Mouse (Mus musculus) embryonic facial prominence, embryonic 15.5 days (tissue): ENCODE results near the gene A730061H03Rik. TPM values are rescaled to one million over a fixed set of nuclear protein-coding genes. Genes with fewer than 3 reads are reported as not detected.

Source experiments
- ATAC-seq: fragments of 200-750 bp; cut with Nextera tagmentation; 2 replicates; pipeline ENCODE4 v1.8.0; 2017; ENCODE audit warnings: low read depth, moderate TSS enrichment; ENCODE audit not compliant: insufficient number of reproducible peaks, low FRiP score, low TSS enrichment
- H3K27ac ChIP-seq: fragments of 300-500 bp; sonication (generic); replicated peaks from 2 replicates; pipeline ENCODE4 v1.5.1; 2015; ENCODE audit warnings: mild to moderate bottlenecking, inconsistent platforms
- H3K27me3 ChIP-seq: fragments of 300-500 bp; sonication (generic); 2 replicates; pipeline ENCODE4 v1.6.1; 2015; ENCODE audit warnings: inconsistent platforms
- H3K36me3 ChIP-seq: fragments of 300-500 bp; sonication (generic); 2 replicates; pipeline ENCODE4 v1.6.1; 2015; ENCODE audit warnings: mild to moderate bottlenecking, inconsistent platforms
- H3K4me1 ChIP-seq: fragments of 300-500 bp; sonication (generic); 2 replicates; pipeline ENCODE4 v1.6.1; 2015; ENCODE audit warnings: inconsistent platforms
- H3K4me2 ChIP-seq: fragments of 300-500 bp; sonication (generic); replicated peaks from 2 replicates; pipeline ENCODE4 v1.6.1; 2015; ENCODE audit warnings: mild to moderate bottlenecking, inconsistent platforms
- H3K4me3 ChIP-seq: fragments of 300-500 bp; sonication (generic); replicated peaks from 2 replicates; pipeline ENCODE4 v1.5.1; 2015; ENCODE audit warnings: mild to moderate bottlenecking, inconsistent platforms
- H3K9ac ChIP-seq: fragments of 300-500 bp; sonication (generic); 2 replicates; pipeline ENCODE4 v1.6.1; 2015; ENCODE audit warnings: inconsistent platforms
- H3K9me3 ChIP-seq: fragments of 300-500 bp; sonication (generic); replicated peaks from 2 replicates; pipeline ENCODE4 v1.6.1; 2016; ENCODE audit warnings: inconsistent platforms
- WGBS: fragments of 180-500 bp; shearing (Covaris S2); methylation state at CpG from one replicate; pipeline ENCODE4 v1.1.7; 2015; 5-methylcytosine and 5-hydroxymethylcytosine counted together
- polyA plus RNA-seq: library from polyadenylated mRNA; unstranded; fragments of >200 nt; fragmentation: Nextera tagmentation; extraction: Ambion mirVana; gene quantifications from 2 replicates; pipeline ENCODE4 v1.2.1, GENCODE M21; 2015

Gene A730061H03Rik
- polyA plus RNA-seq, 1 experiment from 2014 or later, result 3.0 TPM

GRCm38 (mm10) chr14:55563249-55563648, 3.0 kb upstream of the A730061H03Rik start:
- no peak overlapping the region for H3K27ac ChIP-seq
- no peaks in the 10 kb centered on the region for H3K9me3 ChIP-seq
- H3K4me1 ChIP-seq, result peaks cover 14% of the 10 kb centered on the region
- no peak overlapping the region for H3K9ac ChIP-seq
- H3K36me3 ChIP-seq, result peaks cover 55% of the 10 kb centered on the region
- no peaks in the 10 kb centered on the region for H3K27me3 ChIP-seq
- no peak overlapping the region for H3K4me2 ChIP-seq
- no peak for ATAC-seq
- 82% methylated on average over 11 of the region's 11 CpGs for WGBS
- no peak overlapping the region for H3K4me3 ChIP-seq

GRCm38 (mm10) chr14:55561860-55562259, 1.7 kb upstream of the A730061H03Rik start:
- Histone ChIP-seq H3K27ac (no peak overlapping the region), H3K4me2 (peak overlapping the region; percentile 83; the same call in 1 of the 2 replicates), H3K36me3 (peaks cover 41% of the 10 kb centered on the region), H3K9ac (no peak overlapping the region), H3K9me3 (no peaks in the 10 kb centered on the region), H3K4me1 (peaks cover 14% of the 10 kb centered on the region), H3K4me3 (no peak overlapping the region), H3K27me3 (no peaks in the 10 kb centered on the region)
- ATAC-seq, result no peak
- WGBS, result 68% methylated on average over 10 of the region's 10 CpGs

- no peaks in the 10 kb centered on the region for H3K9me3 ChIP-seq
- H3K27me3 ChIP-seq, result no peaks in the 10 kb centered on the region
- peak within 1 kb of the TSS; percentile 71 for H3K4me3 ChIP-seq
- H3K4me1 ChIP-seq, result peaks cover 14% of the 10 kb centered on the region
- peak; percentile 79 for ATAC-seq
- H3K9ac ChIP-seq, result peak within 1 kb of the TSS; percentile 86
- peak within 1 kb of the TSS; percentile 98 for H3K27ac ChIP-seq
- under 1% methylated on average over 27 of the region's 27 CpGs for WGBS
- H3K36me3 ChIP-seq, result peaks cover 21% of the 10 kb centered on the region
- peak within 1 kb of the TSS; percentile 83 for H3K4me2 ChIP-seq
Measured at GRCm38 (mm10) chr14:55559799-55560201, 406 bp downstream of the A730061H03Rik start, which contains the start of gene Dcaf11. Dcaf11 (plus strand) TSS chr14:55560006.

- H3K27ac ChIP-seq, result no peak overlapping the region
- no peaks in the 10 kb centered on the region for H3K9me3 ChIP-seq
- 52% methylated on average over 6 of the region's 6 CpGs for WGBS
- peak overlapping the region; percentile 83 for H3K4me2 ChIP-seq
- H3K4me1 ChIP-seq, result peaks cover 14% of the 10 kb centered on the region
- H3K36me3 ChIP-seq, result peaks cover 11% of the 10 kb centered on the region
- peak overlapping the region; percentile 71 for H3K4me3 ChIP-seq
- H3K27me3 ChIP-seq, result no peaks in the 10 kb centered on the region
- ATAC-seq, result no peak
- H3K9ac ChIP-seq, result no peak overlapping the region
Measured at GRCm38 (mm10) chr14:55558740-55559448, 1.3 kb downstream of the A730061H03Rik start.

- no peak overlapping the region for H3K27ac ChIP-seq
- H3K27me3 ChIP-seq, result no peaks in the 10 kb centered on the region
- H3K4me3 ChIP-seq, result no peak overlapping the region
- no peaks in the 10 kb centered on the region for H3K9me3 ChIP-seq
- ATAC-seq, result no peak
- no peak overlapping the region for H3K9ac ChIP-seq
- H3K4me1 ChIP-seq, result peaks cover 14% of the 10 kb centered on the region
- H3K36me3 ChIP-seq, result no peaks in the 10 kb centered on the region
- 94% methylated on average over 3 of the region's 3 CpGs for WGBS
- no peak overlapping the region for H3K4me2 ChIP-seq
Measured at GRCm38 (mm10) chr14:55557587-55557986, 2.6 kb downstream of the A730061H03Rik start.

GRCm38 (mm10) chr14:55557003-55557402, 3.2 kb downstream of the A730061H03Rik start:
- Histone ChIP-seq H3K27ac (no peak overlapping the region), H3K36me3 (no peaks in the 10 kb centered on the region)

GRCm38 (mm10) chr14:55555788-55556187, 4.4 kb downstream of the A730061H03Rik start:
- 84% methylated on average over 3 of the region's 3 CpGs for WGBS
- H3K4me3 ChIP-seq, result no peak overlapping the region
- no peak overlapping the region for H3K27ac ChIP-seq
- H3K9me3 ChIP-seq, result no peaks in the 10 kb centered on the region
- no peaks in the 10 kb centered on the region for H3K4me1 ChIP-seq
- no peak for ATAC-seq
- 0 out of 2 replicates have a peak, but pooled peaks cover under 1% of the 10 kb centered on the region for H3K36me3 ChIP-seq
- H3K4me2 ChIP-seq, result no peak overlapping the region
- no peak overlapping the region for H3K9ac ChIP-seq
- no peaks in the 10 kb centered on the region for H3K27me3 ChIP-seq

More at GRCm38 (mm10) chr14:55557003-55557402, 3.2 kb downstream of the A730061H03Rik start:
- WGBS, result 25% methylated on average over 5 of the region's 5 CpGs
- no peak for ATAC-seq
- Histone ChIP-seq H3K9ac (no peak overlapping the region), H3K27me3 (no peaks in the 10 kb centered on the region), H3K4me1 (peaks cover 11% of the 10 kb centered on the region), H3K4me3 (no peak overlapping the region), H3K9me3 (no peaks in the 10 kb centered on the region), H3K4me2 (no peak overlapping the region)

GRCm38 (mm10) chr14:55554635-55555034, 5.6 kb downstream of the A730061H03Rik start:
- Histone ChIP-seq H3K9ac (no peak overlapping the region), H3K9me3 (no peaks in the 10 kb centered on the region), H3K36me3 (peaks cover 7% of the 10 kb centered on the region; the same call in 1 of the 2 replicates), H3K27me3 (no peaks in the 10 kb centered on the region), H3K4me3 (no peak overlapping the region), H3K4me2 (no peak overlapping the region), H3K27ac (no peak overlapping the region), H3K4me1 (no peaks in the 10 kb centered on the region)
- ATAC-seq, result no peak

GRCm38 (mm10) chr14:55551794-55552193, 8.4 kb downstream of the A730061H03Rik start:
- Histone ChIP-seq H3K27ac (no peak overlapping the region), H3K36me3 (peaks cover 32% of the 10 kb centered on the region), H3K9me3 (no peaks in the 10 kb centered on the region), H3K9ac (no peak overlapping the region), H3K4me2 (no peak overlapping the region), H3K4me1 (no peaks in the 10 kb centered on the region), H3K27me3 (no peaks in the 10 kb centered on the region), H3K4me3 (no peak overlapping the region)
- WGBS, result 86% methylated on average over 8 of the region's 8 CpGs
- no peak for ATAC-seq

- 73% methylated on average over 5 of the region's 5 CpGs for WGBS
- no peak overlapping the region for H3K9ac ChIP-seq
- ATAC-seq, result no peak
- peaks cover 35% of the 10 kb centered on the region for H3K36me3 ChIP-seq
- no peaks in the 10 kb centered on the region for H3K9me3 ChIP-seq
- H3K4me1 ChIP-seq, result no peaks in the 10 kb centered on the region
- H3K27me3 ChIP-seq, result no peaks in the 10 kb centered on the region
- no peak overlapping the region for H3K27ac ChIP-seq
- H3K4me3 ChIP-seq, result no peak overlapping the region
- H3K4me2 ChIP-seq, result no peak overlapping the region
Measured at GRCm38 (mm10) chr14:55551347-55551746, 8.9 kb downstream of the A730061H03Rik start.

GRCm38 (mm10) chr14:55550191-55550590, 10.0 kb downstream of the A730061H03Rik start:
- Histone ChIP-seq H3K4me3 (no peak overlapping the region), H3K27me3 (no peaks in the 10 kb centered on the region), H3K4me2 (no peak overlapping the region), H3K27ac (no peak overlapping the region), H3K9me3 (no peaks in the 10 kb centered on the region), H3K9ac (no peak overlapping the region), H3K4me1 (no peaks in the 10 kb centered on the region), H3K36me3 (peaks cover 43% of the 10 kb centered on the region)
- no peak for ATAC-seq
- WGBS, result 82% methylated on average over 6 of the region's 6 CpGs

- H3K4me3 ChIP-seq, result no peak overlapping the region
- no peaks in the 10 kb centered on the region for H3K9me3 ChIP-seq
- no peak overlapping the region for H3K4me2 ChIP-seq
- no peak overlapping the region for H3K27ac ChIP-seq
- 76% methylated on average over 9 of the region's 9 CpGs for WGBS
- H3K27me3 ChIP-seq, result no peaks in the 10 kb centered on the region
- peaks cover 22% of the 10 kb centered on the region for H3K4me1 ChIP-seq
- H3K9ac ChIP-seq, result no peak overlapping the region
- no peak for ATAC-seq
- peaks cover 54% of the 10 kb centered on the region for H3K36me3 ChIP-seq
Measured at GRCm38 (mm10) chr14:55544334-55544733, 15.9 kb downstream of the A730061H03Rik start.
